Mouse (Mus musculus): Measurements from ENCODE around the gene Slc35e3. TPM values are rescaled to one million over a fixed set of nuclear protein-coding genes. Genes with fewer than 3 reads are reported as not detected.

Gene Slc35e3
- polyA plus RNA-seq, 1 experiment = not detected

DNA sequence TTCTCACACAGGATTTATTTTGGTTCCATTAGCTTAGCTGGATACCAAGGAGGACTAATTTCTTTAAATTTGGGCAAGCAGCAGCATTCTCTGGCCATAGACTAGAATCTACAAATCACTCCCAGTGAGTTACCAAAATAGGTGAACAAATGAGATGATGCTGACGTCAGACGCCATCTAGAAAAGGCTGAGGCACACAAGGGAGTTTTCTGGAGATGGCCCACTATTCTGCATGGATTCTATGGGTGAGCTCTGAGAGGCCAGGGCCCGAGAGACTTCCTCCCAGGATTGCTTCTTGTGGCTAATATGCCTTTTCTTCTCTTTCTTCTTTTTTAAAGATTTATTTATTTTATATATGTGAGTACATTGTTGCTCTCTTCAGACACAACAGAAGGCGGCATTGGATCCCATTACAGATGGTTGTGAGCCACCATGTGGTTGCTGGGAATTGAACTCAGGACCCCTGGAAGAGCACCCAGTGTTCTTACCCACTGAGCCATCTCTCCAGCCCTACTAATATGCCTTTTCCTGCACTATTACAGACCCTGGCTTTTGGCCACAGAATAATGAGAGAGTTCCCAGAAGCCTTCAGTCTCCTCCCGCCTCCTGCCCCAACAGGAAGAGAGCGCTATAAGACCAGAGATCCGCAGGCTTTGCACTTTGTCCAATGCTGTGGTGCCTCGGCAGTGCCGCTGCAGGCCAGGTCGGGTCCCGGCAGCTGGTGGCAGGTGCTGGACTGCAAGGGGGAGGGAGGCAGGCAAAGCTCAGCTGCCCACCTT, 19.1 kb upstream of the Slc35e3 start:
- WGBS = 91% methylated on average over 11 of the region's 11 CpGs
- H3K27ac ChIP-seq (ENCODE audit: insufficient read depth, low read depth, low read length) = no peak overlapping the region
- no peak overlapping the region for H3K4me3 ChIP-seq (ENCODE audit: insufficient read depth, low read depth, low read length)
- TF ChIP-seq POLR2A (IDR thresholded peaks at IDR 0.05; ENCODE audit: insufficient read depth, low read depth, low read length) (no peak), CTCF (IDR thresholded peaks at IDR 0.05; ENCODE audit: insufficient read depth, low read depth, low read length) (no peak)
- no peaks in the 10 kb centered on the region for H3K4me1 ChIP-seq (ENCODE audit: control insufficient read depth, insufficient read depth, low read length)

DNA sequence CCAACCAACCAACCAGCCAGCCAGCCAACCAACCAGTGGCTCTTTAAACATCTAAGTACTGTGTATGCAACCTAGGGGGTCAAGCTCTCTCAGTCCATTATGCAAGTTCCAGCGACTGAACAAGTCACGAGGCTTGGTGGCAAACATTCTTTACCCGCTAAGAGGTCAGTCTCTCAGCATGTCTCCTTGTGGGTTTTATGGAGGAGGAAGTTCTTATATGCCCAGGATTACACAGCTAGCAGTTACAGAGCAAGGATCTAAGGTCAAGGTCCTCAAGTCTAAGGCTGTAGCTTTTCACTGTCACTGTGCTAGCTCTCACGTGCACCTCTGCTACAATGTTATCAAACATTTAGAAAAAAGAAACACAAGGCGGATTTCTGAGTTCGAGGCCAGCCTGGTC, 18.4 kb upstream of the Slc35e3 start:
- Histone ChIP-seq H3K4me3 (ENCODE audit: insufficient read depth, low read depth, low read length) (no peak overlapping the region), H3K4me1 (ENCODE audit: control insufficient read depth, insufficient read depth, low read length) (no peaks in the 10 kb centered on the region), H3K27ac (ENCODE audit: insufficient read depth, low read depth, low read length) (no peak overlapping the region)
- TF ChIP-seq POLR2A (IDR thresholded peaks at IDR 0.05; ENCODE audit: insufficient read depth, low read depth, low read length) (no peak), CTCF (IDR thresholded peaks at IDR 0.05; ENCODE audit: insufficient read depth, low read depth, low read length) (no peak)
- 92% methylated on average over 6 of the region's 6 CpGs for WGBS

GRCm38 (mm10) chr10:117763588-117764190, 17.5 kb upstream of the Slc35e3 start:
- Histone ChIP-seq H3K4me1 (ENCODE audit: control insufficient read depth, insufficient read depth, low read length) (no peaks in the 10 kb centered on the region), H3K27ac (ENCODE audit: insufficient read depth, low read depth, low read length) (no peak overlapping the region), H3K4me3 (ENCODE audit: insufficient read depth, low read depth, low read length) (no peak overlapping the region)
- TF ChIP-seq CTCF (IDR thresholded peaks at IDR 0.05; ENCODE audit: insufficient read depth, low read depth, low read length) = no peak
- no peak for TF ChIP-seq POLR2A (IDR thresholded peaks at IDR 0.05; ENCODE audit: insufficient read depth, low read depth, low read length)
- 96% methylated on average over 16 of the region's 16 CpGs for WGBS

- Histone ChIP-seq H3K4me1 (ENCODE audit: control insufficient read depth, insufficient read depth, low read length) (no peaks in the 10 kb centered on the region), H3K27ac (ENCODE audit: insufficient read depth, low read depth, low read length) (no peak overlapping the region), H3K4me3 (ENCODE audit: insufficient read depth, low read depth, low read length) (no peak overlapping the region)
- TF ChIP-seq CTCF (IDR thresholded peaks at IDR 0.05; ENCODE audit: insufficient read depth, low read depth, low read length) (no peak), POLR2A (IDR thresholded peaks at IDR 0.05; ENCODE audit: insufficient read depth, low read depth, low read length) (no peak)
- 95% methylated on average over 12 of the region's 12 CpGs for WGBS
Observed at GRCm38 (mm10) chr10:117762966-117763365, 16.8 kb upstream of the Slc35e3 start.

DNA sequence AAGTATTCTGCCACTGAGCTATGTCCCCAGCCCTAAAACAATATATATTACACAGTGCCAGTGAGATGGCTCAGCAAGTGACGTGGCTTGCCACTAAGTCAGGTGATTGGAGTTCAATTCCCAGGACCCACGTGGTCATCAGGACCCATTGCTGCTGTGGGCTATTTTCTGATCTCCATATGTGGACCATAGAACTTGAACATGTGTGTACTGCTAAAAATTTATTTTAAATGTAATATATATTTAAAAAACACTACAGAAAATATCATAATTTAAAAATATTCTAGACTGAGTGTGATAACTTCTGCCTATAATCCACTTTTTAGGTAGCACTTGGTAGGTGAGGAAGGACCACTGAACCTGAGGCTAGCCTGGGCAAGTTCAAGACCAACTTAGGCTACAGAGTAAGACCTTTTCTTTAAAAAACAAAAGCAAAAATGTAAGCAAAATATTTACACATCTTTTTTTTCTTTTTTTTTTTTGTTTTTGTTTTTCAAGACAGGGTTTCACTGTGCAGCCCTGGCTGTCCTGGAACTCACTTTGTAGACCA, 16.2 kb upstream of the Slc35e3 start:
- 95% methylated on average over 2 of the region's 2 CpGs for WGBS
- TF ChIP-seq POLR2A (IDR thresholded peaks at IDR 0.05; ENCODE audit: insufficient read depth, low read depth, low read length) (no peak), CTCF (IDR thresholded peaks at IDR 0.05; ENCODE audit: insufficient read depth, low read depth, low read length) (no peak)
- no peaks in the 10 kb centered on the region for H3K4me1 ChIP-seq (ENCODE audit: control insufficient read depth, insufficient read depth, low read length)
- no peak overlapping the region for H3K27ac ChIP-seq (ENCODE audit: insufficient read depth, low read depth, low read length)
- H3K4me3 ChIP-seq (ENCODE audit: insufficient read depth, low read depth, low read length) = no peak overlapping the region

- WGBS = 90% methylated on average over 6 of the region's 6 CpGs
- TF ChIP-seq POLR2A (IDR thresholded peaks at IDR 0.05; ENCODE audit: insufficient read depth, low read depth, low read length) = no peak
- no peak for TF ChIP-seq CTCF (IDR thresholded peaks at IDR 0.05; ENCODE audit: insufficient read depth, low read depth, low read length)
- H3K27ac ChIP-seq (ENCODE audit: insufficient read depth, low read depth, low read length) = no peak overlapping the region
Observed at GRCm38 (mm10) chr10:117761551-117761950, 15.4 kb upstream of the Slc35e3 start.

DNA sequence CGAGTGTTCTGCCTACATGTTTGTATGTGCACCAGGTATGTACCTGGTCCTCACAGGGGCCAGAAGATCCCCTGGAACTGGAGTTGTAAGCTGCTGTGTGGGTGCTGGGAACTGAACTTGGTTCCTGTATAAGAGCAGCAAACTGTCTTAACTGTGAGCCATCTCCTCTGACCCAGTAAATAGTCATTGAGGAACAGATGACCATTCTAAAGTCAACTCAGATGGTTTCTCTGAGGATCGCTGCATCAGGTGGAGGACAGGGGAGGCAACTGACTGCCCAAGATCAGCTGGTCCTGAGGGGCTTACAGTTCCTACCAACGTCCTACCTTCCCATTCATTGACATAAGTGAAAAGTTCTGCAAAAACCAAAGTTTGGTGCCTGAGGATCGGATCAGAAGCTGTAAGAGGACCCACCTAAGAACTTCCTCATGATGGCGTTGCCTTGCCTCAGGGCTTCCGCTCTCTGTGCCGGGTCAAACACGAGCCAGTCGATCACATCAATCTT, 14.7 kb upstream of the Slc35e3 start:
- Histone ChIP-seq H3K27ac (ENCODE audit: insufficient read depth, low read depth, low read length) (no peak overlapping the region), H3K4me1 (ENCODE audit: control insufficient read depth, insufficient read depth, low read length) (no peaks in the 10 kb centered on the region), H3K4me3 (ENCODE audit: insufficient read depth, low read depth, low read length) (no peak overlapping the region)
- no peak for TF ChIP-seq CTCF (IDR thresholded peaks at IDR 0.05; ENCODE audit: insufficient read depth, low read depth, low read length)
- TF ChIP-seq POLR2A (IDR thresholded peaks at IDR 0.05; ENCODE audit: insufficient read depth, low read depth, low read length) = no peak
- WGBS = 95% methylated on average over 9 of the region's 9 CpGs

More at GRCm38 (mm10) chr10:117761551-117761950, 15.4 kb upstream of the Slc35e3 start:
- Histone ChIP-seq H3K4me3 (ENCODE audit: insufficient read depth, low read depth, low read length) (no peak overlapping the region), H3K4me1 (ENCODE audit: control insufficient read depth, insufficient read depth, low read length) (no peaks in the 10 kb centered on the region)

- 94% methylated on average over 10 of the region's 10 CpGs for WGBS
Observed at GRCm38 (mm10) chr10:117759844-117760630, 13.9 kb upstream of the Slc35e3 start.

More at GRCm38 (mm10) chr10:117759844-117760630, 13.9 kb upstream of the Slc35e3 start:
- H3K4me1 ChIP-seq (ENCODE audit: control insufficient read depth, insufficient read depth, low read length) = no peaks in the 10 kb centered on the region
- no peak for TF ChIP-seq CTCF (IDR thresholded peaks at IDR 0.05; ENCODE audit: insufficient read depth, low read depth, low read length)
- no peak for TF ChIP-seq POLR2A (IDR thresholded peaks at IDR 0.05; ENCODE audit: insufficient read depth, low read depth, low read length)
- H3K27ac ChIP-seq (ENCODE audit: insufficient read depth, low read depth, low read length) = no peak overlapping the region
- H3K4me3 ChIP-seq (ENCODE audit: insufficient read depth, low read depth, low read length) = no peak overlapping the region

Measured in olfactory bulb, adult 2 months (tissue).